Mouse (Mus musculus) left cerebral cortex, postnatal 10 days (tissue): ENCODE measurements around the gene Elavl2. TPM values are rescaled to one million over a fixed set of nuclear protein-coding genes. Genes with fewer than 3 reads are reported as not detected.

Experiments used
- DNase-seq, 2 experiments: peaks; one replicate each; pipeline ENCODE4 v3.0.0; 2021 to 2022; ENCODE audit warnings: low spot score in 2 of 2, mixed read lengths in 1 of 2; ENCODE audit errors: extremely low spot score in 1 of 2
- intact Hi-C: fragments of 180-260 bp; cut with DNase I; formaldehyde crosslinking; loops from one replicate; pipeline ENCODE4 v1.15.1; 2025
- microRNA-seq: library from miRNA; unstranded; fragments of <30 nt; microRNA quantifications from one replicate; pipeline ENCODE4 v1.2.0, GENCODE M21; 2022
- total RNA-seq, 2 experiments: library from RNA; stranded (reverse); gene quantifications; 2 replicates each; pipeline ENCODE4 v1.2.3; 2021

The Elavl2 gene
- total RNA-seq, 2 experiments from 2014 or later = 130 to 134 TPM

- DNase-seq = no peak
- intact Hi-C loops = loop anchor here (10.0 kb wide), 1 partner anchor 140 kb away; no protein-coding TSS in a partner anchor
Measured at GRCm38 (mm10) chr4:91234941-91235340, 165.6 kb downstream of the Elavl2 start.

- no peak for DNase-seq
Measured at GRCm38 (mm10) chr4:91233599-91233998, 167.0 kb downstream of the Elavl2 start.

GRCm38 (mm10) chr4:91230439-91230863, 170.1 kb downstream of the Elavl2 start:
- intact Hi-C loops = loop anchor here (10.0 kb wide), 1 partner anchor 144 kb away; no protein-coding TSS in a partner anchor
- no peak for DNase-seq

More at GRCm38 (mm10) chr4:91233599-91233998, 167.0 kb downstream of the Elavl2 start:
- intact Hi-C loops = loop anchor here (10.0 kb wide), 1 partner anchor 141 kb away; no protein-coding TSS in a partner anchor

- intact Hi-C loops = no loop called here
Measured at GRCm38 (mm10) chr4:91228341-91228740, 172.2 kb downstream of the Elavl2 start.

GRCm38 (mm10) chr4:91223811-91224210, 176.8 kb downstream of the Elavl2 start:
- no peak for DNase-seq
- intact Hi-C loops = no loop called here

More at GRCm38 (mm10) chr4:91228341-91228740, 172.2 kb downstream of the Elavl2 start:
- DNase-seq = no peak

GRCm38 (mm10) chr4:91219322-91219721, 181.3 kb downstream of the Elavl2 start:
- DNase-seq = no peak
- intact Hi-C loops = no loop called here

GRCm38 (mm10) chr4:91213917-91214316, 186.7 kb downstream of the Elavl2 start:
- intact Hi-C loops = no loop called here
- no peak for DNase-seq

GRCm38 (mm10) chr4:91208415-91209292, 191.9 kb downstream of the Elavl2 start:
- intact Hi-C loops = loop anchor here (10.0 kb wide), 1 partner anchor 114 kb away; no protein-coding TSS in a partner anchor
- DNase-seq = no peak

Small RNA genes lying within 50 kb of the gene (microRNA-seq; reads per million reads assigned to microRNA genes)
- gene Mir6402 = not detected
